Mouse (Mus musculus): ENCODE results near the gene Syce1.
"Not testable (repeated sequence)": the region's sequence is repeated elsewhere in the genome, so short reads cannot be mapped to it uniquely, and the experiment has no call there.

Syce1 gene

DNA sequence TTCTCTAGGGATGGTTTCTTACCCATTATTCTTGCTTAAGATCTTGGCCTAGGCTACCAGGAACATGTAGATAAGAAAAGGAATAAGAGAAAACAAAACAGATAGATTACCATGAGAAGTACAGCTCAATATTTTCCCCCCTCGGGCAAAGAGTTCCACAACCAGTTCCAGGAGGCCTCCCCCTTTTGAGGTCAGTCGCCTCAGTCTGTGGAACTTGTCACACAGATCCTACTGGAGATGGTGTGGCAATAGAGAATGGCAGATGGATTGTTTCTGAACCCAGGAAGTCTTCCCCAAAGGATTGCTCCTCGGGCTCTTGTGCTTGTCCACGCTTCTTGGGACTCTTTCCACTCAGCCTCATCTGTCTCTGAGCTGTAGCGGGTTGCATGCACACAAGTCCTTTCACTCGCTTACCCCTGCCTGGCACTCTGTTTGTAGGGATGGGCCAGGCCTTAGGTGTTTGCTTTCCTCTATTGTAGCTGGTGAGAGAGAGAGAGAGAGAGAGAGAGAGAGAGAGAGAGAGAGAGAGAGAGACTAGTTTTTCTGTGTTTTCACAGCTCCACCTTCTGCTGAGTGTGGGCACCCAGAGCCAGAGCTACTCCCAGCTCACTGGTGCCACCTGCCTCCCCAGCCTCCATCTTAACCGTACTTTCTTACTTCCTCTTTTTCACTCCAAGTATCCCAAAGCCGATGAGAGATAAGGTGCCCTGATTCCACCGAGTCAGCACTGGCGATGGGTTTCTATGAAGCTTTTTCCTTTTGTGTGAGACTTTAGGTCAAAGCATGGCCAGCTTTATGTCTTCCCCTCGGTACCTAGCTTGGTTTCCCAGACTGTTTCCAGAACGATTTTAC is 21.5 kb downstream of the Syce1 start:
- in situ Hi-C loops (cut with MboI, MseI), result no loop called here

DNA sequence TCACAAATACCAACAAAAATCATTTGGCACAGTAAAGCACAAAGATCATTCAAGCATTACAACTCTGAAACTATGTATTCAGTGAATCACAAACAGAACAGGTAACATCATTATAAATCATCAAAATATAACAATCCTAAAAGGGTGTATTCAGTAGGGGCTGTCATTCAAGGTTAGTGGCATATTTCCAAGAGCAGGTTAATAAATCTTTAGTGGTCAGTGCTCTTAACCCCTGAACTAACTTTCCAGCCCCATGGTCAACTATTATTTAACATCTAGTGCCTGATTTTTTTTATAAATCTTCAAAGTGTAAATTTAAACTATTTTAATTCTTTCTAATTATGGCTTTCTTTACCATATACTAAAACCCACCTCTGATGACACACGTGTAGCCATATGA is 22.3 kb downstream of the Syce1 start:
- in situ Hi-C loops (cut with MboI, MseI), result not testable (repeated sequence)

DNA sequence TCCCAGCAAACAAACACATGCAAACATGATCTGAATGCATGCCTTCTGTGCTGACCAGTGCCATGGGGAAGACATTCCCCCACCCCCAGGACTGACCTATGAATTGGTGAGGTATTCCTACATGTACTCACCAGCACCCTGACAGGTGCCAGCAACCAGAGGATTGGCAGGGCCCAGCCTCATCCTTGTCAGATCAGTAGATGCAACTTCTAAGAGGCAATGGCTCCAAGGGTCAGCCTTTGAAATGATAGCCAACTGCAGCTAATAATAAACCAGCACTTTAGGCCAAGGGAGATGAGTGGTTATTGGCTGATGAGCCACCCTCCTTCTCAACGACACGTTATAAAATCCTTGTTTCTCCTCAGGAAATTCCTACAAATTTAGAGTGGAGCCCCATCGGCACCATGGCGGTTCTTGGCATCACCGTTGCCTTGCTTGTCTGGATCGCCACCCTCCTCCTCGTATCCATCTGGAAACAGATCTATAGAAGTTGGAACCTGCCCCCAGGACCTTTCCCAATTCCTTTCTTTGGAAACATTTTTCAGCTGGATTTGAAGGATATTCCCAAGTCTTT is 24.1 kb downstream of the Syce1 start, which contains the start of gene Cyp2e1:
Gene Cyp2e1, plus strand, starts transcription at position 293 of the 574 bp plus-strand sequence.
- in situ Hi-C loops (cut with MboI, MseI), result no loop called here

DNA sequence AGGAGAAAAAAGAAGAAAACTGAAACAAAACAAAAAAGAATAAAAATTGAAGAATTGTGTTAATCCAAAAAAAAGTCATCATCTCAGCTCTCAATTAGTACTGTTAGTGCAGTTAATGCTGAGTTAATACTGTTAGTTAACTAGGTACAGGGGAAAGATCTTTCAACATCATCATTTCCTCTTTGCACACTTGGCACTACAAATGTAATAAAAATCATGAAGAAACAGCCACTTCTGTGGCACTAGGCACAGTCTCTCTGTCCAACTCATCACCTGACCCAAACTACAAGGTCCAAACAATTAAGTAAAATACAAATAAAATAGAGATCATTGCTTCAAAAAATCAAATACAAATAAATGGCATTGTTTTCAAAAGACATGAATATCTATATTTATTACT is 27.0 kb downstream of the Syce1 start:
- in situ Hi-C loops (cut with MboI, MseI), result no loop called here

DNA sequence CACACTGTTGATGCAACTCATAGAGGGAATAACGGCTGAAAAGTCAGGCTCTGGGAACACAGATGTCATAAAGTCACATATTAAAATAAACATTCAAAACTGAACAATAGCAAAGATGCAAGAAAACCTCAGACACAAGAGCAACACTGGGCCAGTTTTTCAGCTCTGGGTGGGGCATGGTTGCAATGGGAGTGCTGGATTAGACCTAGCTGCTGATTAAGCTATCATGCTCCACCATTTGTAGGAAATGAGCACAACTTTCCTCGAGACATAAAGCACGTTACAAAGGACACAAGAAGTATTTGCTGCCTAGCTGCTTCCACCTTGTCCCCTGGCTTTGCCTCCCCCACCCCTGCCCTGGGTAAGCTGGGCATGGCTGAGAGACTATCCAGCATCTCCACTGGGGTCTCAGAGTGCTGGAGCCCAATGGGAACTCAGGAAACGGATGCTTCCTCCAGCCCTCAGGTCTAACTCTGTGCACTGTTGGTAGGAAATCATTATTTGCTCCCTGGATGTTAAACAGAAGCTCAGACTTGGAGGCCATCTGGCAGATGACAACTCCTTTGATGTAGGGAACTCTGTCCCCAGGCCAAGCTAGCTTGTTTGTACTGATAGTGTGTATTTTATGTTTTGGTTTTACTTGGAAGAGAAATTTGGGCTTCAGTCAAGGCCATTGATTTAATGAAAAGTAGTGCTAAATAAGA is 31.3 kb downstream of the Syce1 start:
- in situ Hi-C loops (cut with MboI, MseI), result no loop called here

DNA sequence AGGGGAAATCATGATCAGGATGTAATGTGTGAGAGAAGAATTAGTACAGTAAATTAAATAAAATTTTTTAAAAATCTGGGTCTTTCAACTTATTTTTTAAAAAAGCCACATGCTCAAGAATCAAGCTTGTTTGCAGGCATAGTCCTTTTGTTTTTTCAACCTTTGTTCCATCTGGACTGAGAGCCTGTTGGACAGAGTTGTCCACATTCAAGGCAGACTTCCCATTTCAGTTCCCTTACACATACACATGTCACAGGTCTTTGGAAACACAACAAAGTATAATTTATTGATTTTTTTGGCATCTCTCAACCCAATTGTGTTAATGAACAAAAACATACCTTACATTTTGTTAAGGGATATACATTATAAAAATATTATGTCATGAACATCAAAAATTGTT is 33.1 kb downstream of the Syce1 start:
- in situ Hi-C loops (cut with MboI, MseI), result no loop called here

DNA sequence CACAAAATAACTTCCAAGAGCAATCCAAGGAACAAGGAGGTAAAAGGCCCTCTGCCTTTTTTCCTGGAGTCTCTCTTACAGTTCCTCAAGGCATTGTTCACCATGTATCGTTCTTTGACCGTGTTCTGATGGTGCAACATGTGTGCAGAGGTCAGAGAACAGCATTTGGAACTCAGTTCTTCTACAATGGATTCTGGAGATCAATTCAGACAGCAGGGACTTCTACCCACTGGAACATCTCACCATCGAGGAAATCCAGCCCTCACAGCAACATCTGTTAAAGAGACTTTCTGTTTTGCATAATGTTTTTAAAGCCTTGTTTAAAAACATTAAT is 38.9 kb downstream of the Syce1 start:
- in situ Hi-C loops (cut with MboI, MseI), result no loop called here

DNA sequence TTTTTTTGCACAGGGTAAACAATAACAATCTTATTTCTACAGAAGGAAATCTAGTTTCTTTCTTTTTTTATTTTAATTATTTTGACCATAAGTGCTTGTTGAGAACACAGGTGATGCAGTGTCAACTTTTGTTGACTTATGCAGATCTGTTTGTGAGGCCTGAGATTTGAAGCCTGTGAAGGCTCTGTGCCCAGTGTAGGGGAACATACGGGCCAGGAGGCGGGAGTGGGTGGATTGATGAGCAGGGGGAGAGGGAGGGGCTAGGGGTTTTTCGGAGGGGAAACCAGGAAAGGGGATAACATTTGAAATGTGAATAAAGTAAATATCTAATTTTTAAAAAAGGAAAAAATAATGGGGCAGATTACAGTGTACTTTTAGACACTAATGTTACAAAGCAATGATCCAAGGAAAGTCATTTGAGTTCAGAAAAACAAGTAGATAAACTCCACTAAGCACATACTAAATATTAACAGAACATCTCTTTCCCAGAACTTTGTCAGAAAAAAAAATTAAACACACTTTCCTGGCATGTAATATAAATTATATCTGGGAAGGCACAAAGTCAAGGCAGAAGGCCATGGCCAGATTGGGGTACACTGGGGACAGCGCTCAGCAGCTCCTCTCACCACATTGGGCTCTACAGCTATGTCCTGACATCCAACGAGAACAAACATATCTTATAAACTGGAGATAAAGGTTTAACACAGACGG is 39.4 kb downstream of the Syce1 start:
- in situ Hi-C loops (cut with MboI, MseI), result no loop called here

DNA sequence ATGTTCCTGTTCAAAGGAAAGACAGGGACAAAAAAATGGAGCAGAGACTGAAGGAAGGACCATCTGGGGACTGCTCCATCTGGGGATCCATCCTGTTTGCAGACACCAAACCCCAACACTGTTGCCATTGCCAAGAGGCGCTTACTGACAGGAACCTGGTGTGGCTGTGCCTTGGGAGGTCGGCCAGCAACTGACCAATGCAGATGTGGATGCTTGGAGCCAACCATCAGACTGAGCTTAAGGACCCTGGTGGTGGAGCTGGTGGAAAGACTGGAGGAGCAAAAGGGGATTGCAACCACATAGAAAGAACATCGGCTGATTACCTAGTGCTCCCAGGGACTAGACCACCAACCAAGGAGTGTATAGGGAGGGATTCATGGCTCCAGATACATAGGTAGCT is 40.2 kb downstream of the Syce1 start:
- in situ Hi-C loops (cut with MboI, MseI), result no loop called here

DNA sequence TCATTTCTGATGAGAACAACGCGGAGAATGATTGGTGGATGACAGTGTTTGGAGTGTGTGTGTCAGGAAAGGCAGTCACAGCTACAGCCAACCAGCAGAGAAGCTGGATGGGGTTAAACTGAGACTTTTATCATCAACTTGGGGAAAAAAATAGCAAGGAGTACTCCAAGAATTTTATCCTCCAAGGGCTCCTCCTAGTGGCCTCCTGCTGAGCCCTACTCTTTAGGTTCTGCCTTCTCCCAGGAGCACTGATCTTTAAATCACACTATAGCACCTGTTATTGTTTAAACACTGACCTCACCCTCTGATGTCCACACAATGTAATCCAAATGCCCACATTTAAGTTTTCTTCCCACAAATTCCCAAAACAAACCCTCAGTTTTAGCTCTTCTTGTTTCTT is 54.5 kb downstream of the Syce1 start:
- in situ Hi-C loops (cut with MboI, MseI), result no loop called here
